Mouse (Mus musculus) adipocyte (in vitro differentiated cells): ENCODE results near the gene Rab3ip.

Source experiments
- DNase-seq: peaks from one replicate; pipeline ENCODE4 v3.0.0-alpha.2; 2016; ENCODE audit warnings: low spot score

Gene Rab3ip

DNA sequence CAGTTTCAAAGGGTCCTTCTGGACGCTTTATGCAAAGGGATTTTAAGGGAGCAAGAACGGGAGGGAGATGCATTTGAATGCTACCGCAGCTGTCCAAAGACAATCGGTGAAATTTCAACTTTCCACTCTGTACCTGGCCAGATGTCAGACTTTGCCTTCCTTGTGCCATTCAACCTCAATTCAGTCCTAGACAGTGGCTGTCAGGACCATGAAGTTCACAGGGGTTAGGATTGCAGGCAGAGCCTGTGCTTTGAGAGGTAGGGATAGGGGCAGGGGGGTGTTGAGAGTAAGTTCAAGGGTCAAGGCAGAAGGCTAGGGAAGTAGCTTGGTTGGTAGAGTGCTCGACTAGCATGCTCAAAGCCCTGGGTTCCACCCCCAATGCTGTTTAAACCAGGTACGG lies 79.8 kb downstream of the Rab3ip start:
- no peak for DNase-seq
